Mouse (Mus musculus) heart, postnatal 36 days (tissue): ENCODE measurements around the gene Podxl2. TPM values are rescaled to one million over a fixed set of nuclear protein-coding genes. Genes with fewer than 3 reads are reported as not detected.

Source experiments
- DNase-seq, 2 experiments: peaks; one replicate each; pipeline ENCODE4 v3.0.0; 2021 to 2022
- intact Hi-C: fragments of 180-260 bp; cut with DNase I; formaldehyde crosslinking; loops from one replicate; pipeline ENCODE4 v1.15.1; 2025
- total RNA-seq, 2 experiments: library from RNA; stranded (reverse); gene quantifications; 2 replicates each; pipeline ENCODE4 v1.2.3; 2021

The Podxl2 gene
- total RNA-seq, 2 experiments from 2014 or later: 13.7 to 21.2 TPM

DNA sequence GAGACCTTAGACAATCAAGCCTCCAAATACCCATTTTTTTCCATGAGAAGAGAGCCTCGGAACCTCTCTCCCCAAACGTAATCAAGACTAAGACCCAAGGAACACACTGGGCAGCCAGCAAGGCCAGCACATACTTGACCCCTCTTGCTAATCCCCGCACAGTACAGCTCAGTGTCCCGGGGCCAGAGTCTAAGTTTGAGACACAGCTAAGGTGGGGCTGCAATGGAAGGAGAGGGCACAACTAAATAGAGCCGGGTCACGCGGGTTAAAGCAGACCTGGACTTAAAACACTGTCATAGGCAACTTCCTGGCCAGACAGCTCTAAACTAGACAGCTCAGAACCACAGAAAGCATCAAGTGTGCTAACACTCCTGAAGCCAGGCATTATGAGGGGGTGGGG lies 16.0 kb upstream of the Podxl2 start:
- intact Hi-C loops: no loop called here
- no peak for DNase-seq

DNA sequence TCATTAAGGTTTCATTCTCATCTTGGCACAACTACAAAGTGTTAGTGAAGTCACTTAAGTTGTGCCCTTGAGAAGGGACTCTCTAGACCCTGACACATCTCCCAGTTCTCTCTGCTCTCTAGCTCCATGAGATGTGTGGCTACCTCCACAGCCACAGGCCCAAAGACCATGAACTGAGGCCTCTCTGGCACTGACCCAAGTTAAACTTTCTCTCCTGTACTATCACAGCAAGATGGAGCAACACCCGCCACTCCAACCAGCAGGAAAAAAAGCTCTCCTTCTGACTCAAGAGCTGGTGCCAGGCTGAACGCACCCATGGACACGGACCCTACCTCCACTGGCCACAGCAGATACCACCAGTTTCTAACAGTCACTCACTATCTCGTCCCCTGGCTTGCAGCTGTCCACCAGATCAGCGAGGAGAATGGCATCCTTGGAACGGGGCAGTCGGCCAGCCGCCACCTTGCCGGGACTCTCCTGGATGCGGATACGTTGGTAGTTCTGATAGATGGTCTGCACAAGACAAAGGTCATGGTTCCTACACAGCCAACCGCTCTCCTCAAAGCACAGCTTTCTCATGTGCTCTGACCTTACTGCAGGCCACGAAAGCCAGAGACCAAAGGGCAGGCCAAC lies 14.7 kb upstream of the Podxl2 start:
- intact Hi-C loops: no loop called here
- DNase-seq: no peak

DNA sequence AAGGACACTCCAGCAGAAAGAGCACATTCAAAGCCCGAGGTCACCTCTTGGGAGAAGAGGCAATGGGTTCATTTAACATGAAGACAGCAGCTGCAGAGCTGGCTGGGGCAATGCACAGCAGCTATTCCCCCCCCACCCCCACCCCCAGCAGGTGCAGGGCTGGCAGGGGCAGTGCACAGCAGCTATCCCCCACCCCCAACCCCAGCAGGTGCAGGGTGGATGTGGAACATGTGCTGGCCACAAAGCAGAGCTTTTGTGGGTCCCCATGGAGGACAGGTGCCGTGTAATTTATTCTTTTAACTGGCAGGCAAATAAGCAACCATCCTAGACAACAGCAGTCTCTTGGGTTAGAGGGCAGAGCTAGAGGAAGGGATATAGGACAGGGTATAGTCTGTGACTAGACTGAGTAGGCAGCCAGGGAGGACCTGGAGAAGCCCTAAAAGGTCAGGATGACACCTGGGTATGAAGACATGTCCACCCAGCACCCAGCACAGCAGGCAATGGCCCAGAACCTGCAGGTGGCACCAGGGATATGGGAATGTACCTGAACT lies 11.6 kb upstream of the Podxl2 start:
- intact Hi-C loops: no loop called here
- DNase-seq: no peak

DNA sequence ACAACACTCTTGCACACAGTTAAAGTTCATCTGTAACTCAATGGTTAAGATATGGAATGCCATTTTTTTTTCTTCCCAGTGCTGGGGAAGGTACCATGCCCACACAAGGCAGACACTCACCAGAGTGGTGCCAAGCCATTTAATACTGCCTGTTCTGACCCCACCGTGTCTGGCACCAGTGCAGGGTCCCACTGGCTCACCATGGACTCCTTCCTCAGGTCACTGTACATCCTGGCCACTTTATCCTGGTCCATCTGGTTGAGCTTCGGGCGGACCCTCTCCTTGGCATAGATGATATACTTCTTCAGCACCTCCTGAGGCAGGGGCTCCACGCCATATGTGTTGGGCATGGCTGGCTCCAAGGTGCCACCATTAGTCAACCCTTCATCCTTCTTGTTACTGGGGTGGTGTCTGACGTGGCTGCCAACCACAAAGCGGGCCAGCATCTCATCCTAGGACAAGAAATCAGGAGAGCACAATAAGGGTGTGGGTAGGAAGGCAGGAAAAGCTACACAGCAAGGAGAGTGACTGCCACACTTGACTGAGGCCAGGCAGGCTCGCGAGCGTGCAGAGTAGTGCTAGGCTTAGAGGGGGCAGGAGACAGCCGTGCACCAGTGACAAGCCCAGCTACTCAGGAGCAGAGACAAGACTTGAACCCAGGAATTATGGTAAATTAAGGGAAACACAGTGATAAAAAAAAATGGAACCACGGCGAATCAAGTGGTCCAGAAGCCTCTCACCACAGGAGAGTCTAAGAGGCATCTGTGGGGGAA lies 11.0 kb upstream of the Podxl2 start:
- DNase-seq: no peak

DNA sequence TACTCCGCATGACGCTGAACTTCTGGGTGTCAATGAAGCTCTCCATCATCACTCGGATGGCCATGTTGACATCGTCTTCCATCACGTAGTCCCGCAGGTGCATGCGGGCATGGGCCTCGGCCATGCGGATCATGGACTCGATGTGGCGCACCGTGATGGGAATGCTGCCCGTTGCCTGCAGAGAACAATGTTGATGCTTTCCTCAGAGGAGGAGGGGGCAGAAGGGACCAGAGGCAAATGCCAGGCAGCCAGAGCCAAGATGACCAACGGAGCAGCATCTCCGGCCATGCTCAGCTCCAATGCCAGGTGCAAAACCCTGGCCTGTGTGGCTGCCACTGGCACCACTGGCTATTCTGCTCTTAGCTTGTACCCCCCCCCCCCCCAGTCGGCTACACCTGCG lies 9.8 kb upstream of the Podxl2 start:
- DNase-seq: no peak
- intact Hi-C loops: no loop called here

More for the DNA sequence above, 11.0 kb upstream of the Podxl2 start:
- intact Hi-C loops: no loop called here

DNA sequence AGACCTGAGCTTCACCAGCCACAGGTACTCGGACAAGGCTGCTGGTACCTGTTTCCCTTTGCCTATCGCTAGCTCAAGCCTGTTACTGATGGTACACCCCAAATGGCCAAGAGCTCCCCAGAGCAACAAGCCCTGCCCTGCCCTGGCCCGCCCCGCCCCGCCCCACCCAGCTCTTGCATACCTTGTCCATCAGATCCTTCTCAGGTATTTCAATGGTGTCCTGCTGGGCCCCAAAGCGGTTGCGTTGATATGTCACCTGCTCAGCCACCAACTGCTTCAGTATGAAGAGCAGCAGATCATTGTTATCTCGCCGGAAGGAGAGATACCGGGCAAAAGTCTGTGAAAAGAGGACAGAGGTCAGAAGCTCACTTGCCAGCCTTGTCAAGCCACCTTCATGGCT lies 9.4 kb upstream of the Podxl2 start:
- intact Hi-C loops: no loop called here
- no peak for DNase-seq

DNA sequence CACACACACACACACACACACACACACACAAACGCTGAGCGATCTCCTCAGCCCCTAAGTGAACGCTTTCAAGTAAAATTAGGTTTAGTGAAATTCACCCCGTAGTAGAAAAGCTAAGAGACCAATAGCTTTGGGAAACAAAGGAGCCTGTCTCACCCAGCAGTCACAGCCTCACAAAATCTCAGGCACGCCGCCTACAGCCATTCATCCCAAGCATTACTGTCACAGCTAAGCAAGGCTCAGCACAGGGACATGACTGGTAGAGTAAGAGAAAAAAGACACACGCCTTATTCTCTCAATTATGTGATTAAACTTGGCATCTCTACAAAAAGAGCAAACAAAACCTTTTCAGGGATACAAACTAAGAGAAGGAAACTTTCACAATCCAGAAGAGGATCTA lies 6.5 kb upstream of the Podxl2 start:
- intact Hi-C loops: no loop called here
- DNase-seq: no peak

DNA sequence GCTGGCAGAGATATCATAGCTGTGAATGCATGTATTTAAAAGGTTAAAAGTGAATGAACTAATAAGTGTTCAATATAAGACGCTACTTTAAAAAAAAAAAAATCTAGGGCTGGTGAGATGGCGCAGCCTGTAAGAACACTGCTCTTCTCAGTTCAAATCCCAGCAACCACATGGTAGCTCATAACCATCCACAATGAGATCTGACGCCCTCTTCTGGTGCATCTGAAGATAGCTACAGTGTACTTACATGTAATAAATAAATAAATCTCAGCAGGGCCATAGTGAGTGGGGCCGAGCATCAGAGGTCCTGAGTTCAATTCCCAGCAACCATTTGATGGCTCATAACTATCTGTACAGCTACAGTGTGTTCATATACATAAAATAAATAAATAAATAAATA lies 4.6 kb upstream of the Podxl2 start:
- intact Hi-C loops: no loop called here
- DNase-seq: no peak

DNA sequence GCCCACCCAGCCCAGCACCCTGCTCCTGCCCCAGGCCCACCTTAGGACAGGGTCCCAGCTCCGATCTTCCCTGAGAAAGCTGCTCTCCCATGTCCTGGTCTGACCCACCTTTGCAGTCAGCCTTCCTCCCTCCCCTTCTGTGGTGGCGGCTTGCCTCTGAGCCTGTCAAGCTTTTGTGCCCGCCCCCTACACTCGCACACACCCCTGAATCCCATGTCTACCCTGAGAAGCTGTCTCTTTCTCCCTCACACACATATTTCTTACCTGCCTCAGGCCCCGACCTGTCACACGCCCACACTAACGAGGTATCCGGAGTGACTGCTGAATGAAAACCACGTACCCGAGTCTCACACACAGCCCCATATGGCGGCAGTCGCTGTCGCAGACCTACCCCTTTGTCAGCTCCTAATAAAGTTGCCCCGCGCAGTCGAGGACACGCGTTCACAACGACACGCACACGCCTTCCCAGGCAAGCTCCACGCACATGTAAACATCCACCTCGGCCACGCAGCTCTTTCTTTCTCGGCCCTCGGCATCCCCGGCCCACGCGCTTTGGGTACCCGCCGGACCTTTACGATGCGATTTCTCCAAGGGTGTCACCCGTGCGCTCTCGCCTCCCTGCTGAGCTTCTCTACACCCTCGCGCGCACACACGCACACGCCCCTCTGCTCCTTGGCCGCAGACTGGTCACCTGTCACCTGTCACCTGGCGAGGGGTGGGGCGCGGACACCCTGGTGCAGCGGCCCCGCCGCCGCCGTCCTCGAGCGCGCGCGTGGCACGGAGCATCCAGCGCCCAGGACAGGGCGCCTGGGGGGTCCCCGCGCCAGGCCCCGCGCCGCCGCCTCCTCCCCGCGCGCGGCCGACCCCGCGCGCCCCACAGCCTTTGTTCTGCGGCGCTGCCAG lies 628 bp downstream of the Podxl2 start:
- intact Hi-C loops: no loop called here
- no peak for DNase-seq

DNA sequence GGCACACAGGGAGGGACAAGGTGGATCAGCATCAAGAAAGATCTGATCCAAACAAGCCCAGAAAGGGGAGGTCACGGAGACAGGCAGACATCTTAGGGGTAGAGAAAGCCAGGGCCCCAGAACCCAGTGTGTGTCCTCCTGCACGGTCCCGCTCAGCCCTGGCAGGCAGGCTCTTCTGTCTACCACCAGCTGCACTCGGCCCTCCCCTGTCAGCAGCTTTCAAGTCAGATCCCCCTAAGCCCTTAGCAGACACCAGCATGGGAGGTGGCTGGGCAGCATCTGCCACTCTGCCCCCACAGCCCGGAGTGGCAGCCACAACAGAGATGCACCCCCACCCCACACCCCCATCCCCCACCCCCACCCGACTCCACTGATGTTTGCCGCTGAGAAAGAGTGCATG lies 2.0 kb downstream of the Podxl2 start:
- intact Hi-C loops: no loop called here
- DNase-seq: no peak

DNA sequence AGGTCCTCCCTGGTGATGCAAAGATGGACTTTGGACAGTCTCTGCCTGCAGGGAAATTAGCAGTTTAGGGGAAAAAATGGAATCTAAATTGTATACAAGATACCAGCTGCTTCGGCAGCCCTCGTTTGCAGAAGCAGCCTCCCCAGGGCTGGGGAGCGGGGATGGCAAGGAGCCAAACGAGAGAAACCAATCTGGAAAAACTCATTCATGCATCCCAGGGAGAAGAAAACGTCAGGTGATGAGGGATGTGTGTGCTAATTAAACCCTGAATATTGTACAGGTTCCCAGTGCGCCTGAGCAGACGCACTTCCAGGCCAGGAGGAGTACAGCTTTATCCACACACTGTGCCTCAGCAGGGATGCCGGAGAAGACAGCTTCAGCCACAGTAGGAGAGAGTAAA lies 3.3 kb downstream of the Podxl2 start:
- intact Hi-C loops: no loop called here
- no peak for DNase-seq

DNA sequence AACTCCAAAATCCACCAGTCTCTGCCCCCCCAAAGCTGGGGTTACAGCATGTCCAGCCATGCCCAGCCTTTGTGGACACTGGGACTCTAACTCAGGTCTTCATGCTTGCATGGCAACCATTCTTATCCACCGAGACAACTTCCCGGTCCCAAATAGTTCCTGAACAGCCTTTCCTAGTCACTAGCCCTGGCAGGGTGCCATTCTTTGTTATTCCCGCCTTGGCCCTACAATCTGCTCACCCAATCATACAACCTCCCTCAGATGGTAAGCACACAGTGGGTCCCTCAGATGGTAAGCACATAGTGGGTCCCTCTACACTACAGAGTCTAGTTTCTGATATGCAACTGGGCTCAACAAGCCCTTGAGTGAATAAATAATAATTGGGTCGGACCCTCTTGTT lies 4.2 kb downstream of the Podxl2 start:
- intact Hi-C loops: no loop called here
- no peak for DNase-seq

DNA sequence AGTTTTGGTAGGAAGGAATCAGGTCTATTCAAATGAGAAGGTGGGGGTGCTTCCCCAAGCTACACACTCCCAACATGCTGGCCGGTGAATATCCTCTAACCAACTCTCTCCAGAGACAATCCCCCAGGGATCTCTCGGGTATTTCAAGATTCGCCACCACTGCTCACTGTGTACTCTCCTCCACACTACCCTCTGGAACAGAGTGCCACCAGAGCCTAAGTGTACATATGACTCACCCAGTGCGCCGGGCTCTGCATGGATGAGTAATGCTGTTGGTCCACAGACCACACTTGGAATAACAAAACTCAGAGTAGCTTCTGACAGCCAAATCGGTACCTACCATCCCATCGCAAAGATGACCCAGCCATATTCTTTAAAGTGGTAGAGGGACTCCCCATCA lies 5.4 kb downstream of the Podxl2 start:
- intact Hi-C loops: no loop called here
- no peak for DNase-seq

DNA sequence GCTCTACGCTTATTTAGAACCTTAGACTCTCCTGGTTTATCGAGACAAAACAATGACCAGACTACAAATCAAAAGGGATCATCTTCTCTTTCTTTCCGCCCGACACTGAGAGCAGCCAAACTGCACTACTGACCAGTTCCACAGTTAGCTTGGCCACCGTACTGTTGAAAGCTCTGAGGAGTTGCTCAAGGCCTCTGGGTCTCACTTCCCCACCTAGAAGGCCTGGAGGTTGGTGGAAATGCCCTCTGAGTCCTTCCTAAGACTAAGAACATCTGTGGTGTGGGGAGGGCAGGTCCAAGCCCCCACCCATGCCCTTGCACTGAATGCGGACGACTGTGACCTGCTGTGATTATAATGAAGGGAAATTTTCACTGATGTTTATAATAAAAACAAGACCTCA lies 9.1 kb downstream of the Podxl2 start:
- DNase-seq: no peak
- intact Hi-C loops: no loop called here

DNA sequence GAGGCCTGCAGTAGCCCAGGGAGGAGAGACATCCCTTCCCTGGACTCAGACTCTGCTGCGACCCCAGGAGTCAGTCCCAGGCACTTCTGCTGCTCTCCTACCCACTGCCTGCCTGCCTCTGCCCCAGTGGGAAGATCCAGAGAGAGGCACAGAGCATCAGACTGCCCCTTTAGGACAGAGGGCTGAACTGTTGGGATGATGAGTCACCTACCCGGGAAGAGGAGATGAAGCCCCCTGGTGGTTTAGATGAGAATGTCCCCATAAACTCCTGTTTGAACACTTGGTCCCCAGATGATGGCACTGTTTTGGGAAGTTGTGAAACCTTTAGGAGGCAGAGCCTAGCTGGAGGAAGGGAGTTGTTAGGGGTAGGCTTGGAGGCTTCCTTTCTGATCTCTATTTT lies 13.9 kb downstream of the Podxl2 start:
- no peak for DNase-seq
- intact Hi-C loops: loop anchor here (2.0 kb wide), 1 partner anchor 32 kb away; no protein-coding TSS in a partner anchor

DNA sequence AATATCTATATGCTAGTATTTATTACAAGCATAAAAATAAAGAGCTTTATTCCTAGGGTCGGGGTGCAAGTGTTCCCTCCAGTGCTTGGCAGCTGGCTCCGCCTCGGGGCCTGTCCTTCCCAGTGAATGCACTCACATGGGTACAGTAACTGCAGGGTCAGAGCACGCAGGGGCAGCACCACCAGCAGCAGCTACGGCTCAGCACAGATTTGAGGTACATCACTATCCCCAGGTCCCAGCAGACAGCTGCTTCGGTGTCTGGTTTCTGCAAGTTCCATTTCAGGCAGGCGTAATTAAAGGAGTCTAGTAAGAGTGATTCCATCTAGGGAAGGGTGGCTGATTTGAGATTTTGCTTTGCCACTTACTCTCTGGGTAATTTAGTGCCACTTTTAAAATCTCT lies 16.5 kb downstream of the Podxl2 start:
- intact Hi-C loops: no loop called here
- no peak for DNase-seq

DNA sequence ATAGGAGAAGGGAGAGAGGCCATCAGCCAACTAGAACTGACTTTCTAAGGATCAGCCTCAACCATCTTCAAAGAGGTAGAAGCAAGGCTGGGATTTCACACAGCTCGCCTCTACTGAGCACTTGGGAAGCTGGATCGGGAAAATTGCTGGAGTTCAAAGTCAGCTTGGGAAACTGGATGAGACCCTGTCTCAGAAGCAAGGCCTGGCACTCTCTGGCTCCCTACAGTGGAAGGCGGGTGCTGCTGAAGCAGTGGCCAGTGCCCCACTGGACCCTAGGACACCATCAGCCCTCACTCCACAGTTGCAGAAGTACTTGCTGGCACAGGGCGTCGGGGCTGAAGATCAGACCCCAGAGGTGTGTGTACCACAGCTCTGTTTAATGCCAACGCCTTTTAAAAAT lies 17.0 kb downstream of the Podxl2 start:
- intact Hi-C loops: no loop called here
- DNase-seq: no peak

DNA sequence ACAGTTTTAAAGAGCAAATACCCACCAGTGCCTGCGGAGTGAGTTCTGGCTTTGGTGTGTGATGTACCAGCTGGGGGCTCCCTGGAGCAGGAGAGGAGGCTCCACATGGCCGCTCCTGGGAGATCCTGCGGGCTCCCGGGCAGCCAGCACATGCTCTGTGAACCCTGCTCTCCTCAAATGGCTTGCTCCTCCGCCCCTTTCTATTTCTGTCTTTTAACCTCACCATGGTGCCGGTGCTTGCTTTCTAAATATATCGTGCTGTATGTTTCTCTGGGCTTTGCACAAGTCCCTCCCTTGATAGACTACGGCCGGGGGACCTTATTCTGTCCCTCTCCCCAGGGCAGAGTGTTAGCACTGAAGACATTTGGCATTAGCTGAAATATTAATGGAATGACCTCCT lies 17.6 kb downstream of the Podxl2 start:
- peak; percentile 41 to 42 for DNase-seq
- intact Hi-C loops: no loop called here

DNA sequence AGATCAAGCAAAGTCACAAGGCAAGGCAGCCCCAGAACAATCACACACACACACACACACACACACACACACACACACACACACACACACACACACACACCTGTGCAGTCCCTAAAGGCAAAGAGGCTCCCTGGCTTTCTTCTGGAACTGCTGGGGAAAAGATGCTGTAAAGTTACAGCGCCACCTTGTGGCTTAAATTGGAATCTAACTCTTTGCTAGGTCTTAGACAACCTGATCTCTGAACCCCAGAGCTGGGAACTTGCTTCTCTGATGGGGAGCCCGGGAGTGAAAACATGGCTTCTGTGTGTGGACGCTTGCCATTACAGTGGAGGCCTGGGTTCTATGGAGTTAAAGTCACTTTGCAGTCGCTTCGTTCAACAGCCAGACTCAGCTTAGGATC lies 19.2 kb downstream of the Podxl2 start:
- intact Hi-C loops: loop anchor here (1.0 kb wide), 1 partner anchor 306 kb away; no protein-coding TSS in a partner anchor
- DNase-seq: peak; percentile 65 to 73

DNA sequence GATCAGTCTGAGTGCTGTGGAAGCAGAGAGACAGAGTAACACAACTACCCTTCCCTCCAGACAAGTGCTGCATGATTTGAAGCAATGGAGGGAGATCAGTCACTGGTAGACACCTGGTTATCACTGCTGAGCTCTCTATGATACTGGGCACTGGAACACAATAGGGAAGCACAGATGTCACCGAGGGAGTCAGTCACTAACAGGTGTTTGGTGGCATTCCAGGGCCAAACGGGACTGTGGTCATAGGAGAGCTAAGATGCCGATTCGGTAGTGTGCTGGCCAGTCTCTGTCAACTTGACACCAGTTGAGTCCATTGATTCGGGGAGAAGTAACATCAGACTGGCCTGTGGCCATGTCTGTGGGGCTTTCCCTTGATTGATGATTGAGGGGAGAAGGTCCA lies 20.3 kb downstream of the Podxl2 start:
- no peak for DNase-seq
- intact Hi-C loops: no loop called here

DNA sequence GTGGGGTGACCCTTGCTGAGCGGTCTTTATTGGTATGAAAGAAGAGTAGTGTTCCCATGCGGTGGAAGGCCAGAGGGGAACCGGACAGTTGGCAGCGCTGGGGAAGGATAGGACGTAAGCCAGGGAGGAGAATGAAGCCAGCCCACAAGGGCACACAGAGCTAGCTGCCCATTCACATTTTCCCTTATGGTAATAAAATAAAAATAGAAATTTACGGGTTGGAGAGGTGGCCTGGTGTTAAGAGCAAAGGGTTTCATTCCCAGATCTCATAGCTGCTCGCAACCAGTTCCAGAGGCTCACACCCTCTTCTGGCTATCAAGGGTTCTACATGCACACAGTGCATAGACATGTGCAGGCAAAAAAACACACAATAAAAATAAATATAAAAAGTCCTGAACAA lies 24.8 kb downstream of the Podxl2 start:
- intact Hi-C loops: no loop called here
- DNase-seq: no peak
